Mouse (Mus musculus): ENCODE data around the gene Aifm1.
"Not testable (repeated sequence)": the region's sequence is repeated elsewhere in the genome, so short reads cannot be mapped to it uniquely, and the experiment has no call there.

The Aifm1 gene

DNA sequence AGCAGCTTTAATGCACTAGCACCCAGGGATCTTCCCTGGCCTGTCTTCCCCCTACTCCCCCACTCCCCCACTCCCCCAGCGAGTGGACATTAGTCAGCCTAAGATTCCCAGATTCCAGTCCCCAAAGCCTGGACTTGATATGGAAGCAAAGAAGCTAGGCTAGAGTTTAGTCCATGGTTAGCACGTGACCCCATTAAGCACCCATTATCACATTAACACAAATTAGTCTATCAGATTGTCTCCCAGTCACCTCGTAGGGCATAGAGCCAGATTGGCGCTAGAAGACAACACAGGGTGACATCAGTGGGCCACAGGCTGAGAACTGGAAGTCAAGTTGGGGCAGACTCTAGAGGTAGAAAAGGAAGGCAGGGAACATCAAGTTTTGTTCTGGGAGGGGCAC is 52.4 kb downstream of the Aifm1 start:
- DNase-seq (ENCODE audit: inconsistent age in 2 of 2, low spot score in 1 of 2) = no peak

DNA sequence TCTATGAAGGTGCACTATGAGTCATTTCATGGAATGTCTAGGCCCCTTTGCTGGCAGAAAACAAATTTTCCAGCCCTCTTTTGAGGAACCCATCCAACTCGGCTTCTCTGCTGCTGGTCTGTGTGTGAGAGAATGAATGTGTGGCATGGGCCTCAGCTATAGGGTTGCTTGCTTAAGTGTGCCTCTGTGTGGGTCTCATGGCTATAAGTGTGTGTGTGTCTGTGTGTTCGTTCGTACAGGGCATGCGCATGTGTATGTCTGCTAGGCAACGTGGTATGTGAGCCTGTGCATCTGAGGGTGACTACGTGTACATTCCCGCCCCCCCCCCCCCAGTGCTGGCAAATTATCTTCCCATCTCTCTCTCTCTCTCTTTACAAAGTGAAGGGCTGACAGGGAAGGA is 52.9 kb downstream of the Aifm1 start:
- no peak for DNase-seq (ENCODE audit: inconsistent age in 2 of 2, low spot score in 1 of 2)

DNA sequence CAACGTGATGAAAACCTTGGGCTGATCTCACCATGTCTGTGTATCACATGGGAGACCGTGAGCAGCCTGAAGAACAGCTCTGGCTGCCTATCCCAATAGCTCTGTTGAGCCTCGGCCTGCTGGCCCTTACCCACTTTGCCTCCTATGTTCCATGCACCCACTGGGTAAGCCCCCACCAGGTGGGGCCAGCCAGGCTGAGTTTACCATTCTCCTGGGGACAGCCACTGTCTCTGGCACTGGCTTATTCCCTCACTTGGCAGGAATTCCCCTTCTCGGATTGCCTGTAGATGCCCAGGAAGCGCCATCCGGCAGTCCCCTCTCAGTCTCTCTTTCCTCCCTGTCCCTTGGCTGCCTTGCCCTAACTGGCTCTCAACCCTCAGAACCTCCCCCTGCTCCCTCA is 56.4 kb downstream of the Aifm1 start:
- DNase-seq (ENCODE audit: inconsistent age in 2 of 2, low spot score in 1 of 2) = no peak

DNA sequence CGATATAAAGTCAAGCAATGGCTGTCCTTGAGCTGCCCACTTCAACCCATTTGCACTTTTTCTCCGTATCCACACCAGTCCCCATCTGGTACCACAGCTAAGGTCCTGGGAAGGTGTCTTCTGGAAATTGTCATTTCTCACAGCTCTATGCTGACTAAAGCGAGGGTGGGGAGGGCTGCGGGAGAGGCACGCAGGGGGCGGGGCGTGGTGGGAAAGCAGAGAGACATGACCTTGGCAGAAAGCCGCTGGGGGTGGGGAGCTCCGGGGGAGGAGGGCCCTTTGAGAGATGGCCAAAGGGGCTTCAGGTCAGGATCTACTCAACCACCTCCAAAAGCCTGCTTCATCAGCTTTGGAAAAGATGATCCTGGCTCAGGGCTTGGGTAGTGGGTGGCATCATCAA is 58.3 kb downstream of the Aifm1 start:
- peak; percentile 43 to 71 for DNase-seq (ENCODE audit: inconsistent age in 2 of 2, low spot score in 1 of 2)

- no peak for DNase-seq (ENCODE audit: inconsistent age in 2 of 2, low spot score in 1 of 2)
Observed at GRCm38 (mm10) chrX:48454495-48454878, 58.9 kb downstream of the Aifm1 start.

- peak; percentile 85 to 91 for DNase-seq (ENCODE audit: inconsistent age in 2 of 2, low spot score in 1 of 2)
Observed at GRCm38 (mm10) chrX:48453736-48454494, 59.4 kb downstream of the Aifm1 start.

GRCm38 (mm10) chrX:48452931-48453673 is 60.3 kb downstream of the Aifm1 start:
- peak; percentile 49 to 77 for DNase-seq (ENCODE audit: inconsistent age in 2 of 2, low spot score in 1 of 2)

GRCm38 (mm10) chrX:48452231-48452890 is 61.0 kb downstream of the Aifm1 start:
- DNase-seq (ENCODE audit: inconsistent age in 2 of 2, low spot score in 1 of 2) = no peak

- DNase-seq (ENCODE audit: inconsistent age in 2 of 2, low spot score in 1 of 2) = peak; percentile 52 to 73
Observed at GRCm38 (mm10) chrX:48449646-48450045, 63.7 kb downstream of the Aifm1 start.

- DNase-seq (ENCODE audit: inconsistent age in 2 of 2, low spot score in 1 of 2) = no peak
Observed at GRCm38 (mm10) chrX:48444677-48445076, 68.7 kb downstream of the Aifm1 start.

DNA sequence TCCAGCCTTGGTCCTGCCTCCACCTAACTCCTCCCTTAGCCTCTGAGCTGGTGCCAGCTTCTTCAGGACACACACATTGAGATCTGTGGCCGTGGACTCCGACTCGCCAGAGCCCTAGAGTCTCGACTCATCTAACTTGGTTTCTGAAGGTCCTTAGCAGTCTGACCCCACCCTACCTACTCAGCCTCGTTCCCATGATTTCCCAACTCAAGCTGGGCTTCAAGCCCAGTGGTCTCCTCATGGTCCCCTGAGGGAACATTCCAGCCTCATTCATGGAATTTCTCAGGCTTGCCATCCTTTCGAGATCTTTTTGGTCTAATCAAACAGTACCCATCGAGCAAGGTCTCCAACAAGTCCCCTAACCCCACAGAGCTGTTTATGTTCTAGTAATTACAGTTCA is 71.4 kb downstream of the Aifm1 start:
- no peak for DNase-seq (ENCODE audit: inconsistent age in 2 of 2, low spot score in 1 of 2)

GRCm38 (mm10) chrX:48441548-48441947 is 71.8 kb downstream of the Aifm1 start:
- DNase-seq (ENCODE audit: inconsistent age in 2 of 2, low spot score in 1 of 2) = no peak

DNA sequence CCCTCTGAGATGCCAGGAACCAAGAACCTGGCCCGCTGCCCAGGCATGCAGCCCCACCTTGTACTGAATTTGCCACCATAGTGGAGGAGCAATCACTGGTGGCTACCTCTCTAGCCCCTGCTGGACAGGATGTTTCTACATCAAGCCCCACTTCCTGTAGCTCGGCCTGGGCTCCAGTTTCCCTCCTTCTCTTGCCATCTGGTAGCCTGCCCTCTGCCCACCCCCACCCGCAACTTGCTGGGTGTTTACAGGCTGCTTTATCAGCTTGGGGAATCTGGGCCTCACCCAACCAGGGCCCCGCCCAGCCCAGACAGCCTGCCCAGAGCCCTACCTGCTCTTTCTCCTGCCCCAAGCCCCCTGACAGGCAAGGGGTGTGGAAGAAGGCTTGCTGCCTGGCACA is 74.3 kb downstream of the Aifm1 start:
- peak in 1 of 2 experiments; percentile 49 for DNase-seq (ENCODE audit: inconsistent age in 2 of 2, low spot score in 1 of 2)

GRCm38 (mm10) chrX:48436082-48436481 is 77.3 kb downstream of the Aifm1 start:
- not testable (repeated sequence) for DNase-seq (ENCODE audit: inconsistent age in 2 of 2, low spot score in 1 of 2)

- peak in 1 of 2 experiments; percentile 72 for DNase-seq (ENCODE audit: inconsistent age in 2 of 2, low spot score in 1 of 2)
Observed at GRCm38 (mm10) chrX:48435477-48435900, 77.9 kb downstream of the Aifm1 start.

GRCm38 (mm10) chrX:48434251-48434650 is 79.1 kb downstream of the Aifm1 start:
- DNase-seq (ENCODE audit: inconsistent age in 2 of 2, low spot score in 1 of 2) = peak in 1 of 2 experiments; percentile 72

DNA sequence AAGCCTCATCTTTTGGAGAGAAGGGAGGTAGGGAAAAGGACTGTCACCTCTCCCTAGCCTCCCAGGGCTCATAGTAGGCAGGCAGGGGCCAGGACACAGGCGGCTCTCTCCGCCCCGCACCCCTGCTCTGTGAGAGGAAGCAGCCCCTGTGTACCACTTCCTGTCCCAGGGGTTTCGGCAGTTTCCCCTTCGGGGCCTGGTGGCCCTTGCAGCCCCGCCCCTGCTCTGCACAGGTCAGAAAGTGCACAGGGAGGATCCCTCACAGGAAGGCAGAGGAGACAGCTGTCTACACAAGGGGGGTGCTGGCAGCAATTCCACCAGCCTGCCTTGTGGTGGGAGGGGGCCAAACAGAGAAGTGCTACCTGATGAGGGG is 79.8 kb downstream of the Aifm1 start:
- peak in 1 of 2 experiments; percentile 58 for DNase-seq (ENCODE audit: inconsistent age in 2 of 2, low spot score in 1 of 2)

GRCm38 (mm10) chrX:48432599-48433526 is 80.5 kb downstream of the Aifm1 start:
- no peak for DNase-seq (ENCODE audit: inconsistent age in 2 of 2, low spot score in 1 of 2)

DNA sequence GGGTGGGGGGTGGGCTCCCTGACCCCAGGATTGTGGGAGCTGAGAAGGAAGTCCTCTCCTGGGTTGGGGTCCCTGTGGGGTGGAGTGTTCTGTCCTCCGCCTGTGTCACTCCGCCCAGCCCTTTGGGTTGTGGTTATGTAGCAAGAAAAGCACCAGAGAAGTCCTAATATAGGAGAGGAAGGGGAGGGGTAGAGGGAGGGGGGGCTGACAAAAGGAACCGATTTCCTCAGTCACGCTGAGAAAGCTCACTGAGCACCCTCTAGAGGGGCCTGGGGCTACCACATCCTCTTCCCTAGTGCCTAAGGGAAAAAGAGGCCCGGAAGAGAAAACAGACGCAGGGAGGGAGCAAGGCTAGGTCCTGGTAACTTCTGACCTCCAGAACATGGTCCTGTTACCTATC is 83.8 kb downstream of the Aifm1 start:
- DNase-seq (ENCODE audit: inconsistent age in 2 of 2, low spot score in 1 of 2) = peak in 1 of 2 experiments; percentile 42

GRCm38 (mm10) chrX:48429100-48429499 is 84.3 kb downstream of the Aifm1 start:
- DNase-seq (ENCODE audit: inconsistent age in 2 of 2, low spot score in 1 of 2) = no peak

- DNase-seq (ENCODE audit: inconsistent age in 2 of 2, low spot score in 1 of 2) = no peak
Observed at GRCm38 (mm10) chrX:48428642-48429041, 84.7 kb downstream of the Aifm1 start.
